Mouse (Mus musculus): ENCODE data around the gene Gm3043. TPM values are rescaled to one million over a fixed set of nuclear protein-coding genes. Genes with fewer than 3 reads are reported as not detected.
"Not testable (repeated sequence)": the region's sequence is repeated elsewhere in the genome, so short reads cannot be mapped to it uniquely, and the experiment has no call there.

Gene Gm3043
- total RNA-seq (2021): not detected
- long read RNA-seq, experiment 1: 0 reads
- long read RNA-seq, experiment 2: 0 reads

DNA sequence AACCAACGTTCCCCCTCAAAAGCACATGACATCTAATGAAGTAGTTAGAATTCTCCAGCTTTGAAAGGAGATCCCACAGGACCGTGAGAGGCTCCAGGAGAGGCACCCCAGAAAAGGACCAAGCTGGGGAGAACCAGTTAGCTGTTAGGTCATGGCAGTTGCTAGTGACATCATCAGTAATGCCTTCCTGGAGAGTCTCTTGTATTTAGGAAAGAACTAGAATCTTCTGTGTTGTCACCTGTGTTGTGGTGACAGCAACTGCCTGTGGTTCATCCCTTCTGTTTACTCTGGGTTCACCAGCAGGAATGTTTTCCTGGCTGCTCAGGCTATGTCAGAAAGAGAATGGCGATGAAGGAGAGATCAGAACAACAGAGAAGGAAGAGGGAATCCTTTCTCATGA lies at the start of gene Gm3043:
Gene Gm3043 (plus strand): TSS at position 301 of the 400 bp plus-strand sequence.
- not testable (repeated sequence) for DNase-seq (ENCODE audit: low spot score in 2 of 2)

- DNase-seq (ENCODE audit: low spot score in 2 of 2): not testable (repeated sequence)
Measured at GRCm38 (mm10) chr14:3651730-3652129, 36.9 kb upstream of the Gm3043 start, which contains the start of gene Gm3020. Gm3020 (plus strand) TSS chr14:3652030.

Other genes starting within 250 kb of the Gm3043 start
- gene Gm10408, start 239.4 kb upstream of the Gm3043 start, total RNA-seq (2021): not detected
- not detected for gene Gm3012, start 54.3 kb upstream of the Gm3043 start, total RNA-seq (2021)
- 1 to 10 TPM; 4.4 to 4.7 TPM for gene Gm3020, start 36.8 kb upstream of the Gm3043 start, total RNA-seq (2021)
- gene Gm3002, start 121.3 kb downstream of the Gm3043 start, total RNA-seq (2021): under 1 TPM in 1 of 2 experiments, not detected in 1; 0.67 TPM
- not detected for gene Gm3033, start 157.5 kb downstream of the Gm3043 start, total RNA-seq (2021)
- gene Gm2916, start 195.4 kb downstream of the Gm3043 start, total RNA-seq (2021): under 1 TPM in 1 of 2 experiments, not detected in 1; 0.26 TPM
- not detected for gene Gm3029, start 243.0 kb downstream of the Gm3043 start, total RNA-seq (2021)

All from layer of hippocampus, postnatal 14 days (tissue).